Comparison of ENCODE assay signal across 9 mouse cellular contexts in genomic region chr2:163839519-163839918, GRCm38 (mm10). TPM values are rescaled to one million over a fixed set of nuclear protein-coding genes. Genes with fewer than 3 reads are reported as not detected.
DNase-seq lines count a peak whose midpoint lies in the region; ATAC-seq and TF ChIP-seq lines count a peak whose summit lies in the region.
"Had no signal": no experiment of that assay in that cellular context is flagged by ENCODE, and none has a peak within 500 bp of the region (broad histone marks: within the 10 kb centered on the region; RNA-seq: fewer than 3 reads in every experiment).

No protein-coding gene starts in this region.

- H3K4me3 ChIP-seq in layer of hippocampus, adult 2 months: no peak overlapping the region
- H3K4me3 ChIP-seq in forebrain, postnatal 0 days (ENCODE audit: low read depth, low read length): no peak overlapping the region
- H3K4me3 ChIP-seq: limb, embryonic 13.5 days had no signal

- H3K9me3 ChIP-seq in forebrain, postnatal 0 days (ENCODE audit: low read length): no peaks in the 10 kb centered on the region
- H3K9me3 ChIP-seq: limb, embryonic 13.5 days had no signal

- H3K9ac ChIP-seq in forebrain, postnatal 0 days: no peak overlapping the region
- H3K9ac ChIP-seq: limb, embryonic 13.5 days had no signal

- DNase-seq in layer of hippocampus, adult 2 months (ENCODE audit: low spot score in 2 of 2): peak; percentile 33 to 43
- DNase-seq in layer of hippocampus, adult 9-10 months (ENCODE audit: low spot score): no peak
- DNase-seq in adrenal gland, postnatal 36 days: peak; percentile 68 to 82
- peak; percentile 52 for DNase-seq in forebrain, postnatal 0 days
- peak; percentile 70 for DNase-seq in lung, postnatal 25 days (ENCODE audit: low spot score)
- DNase-seq in left cerebral cortex, adult 11 months (ENCODE audit: low spot score): no peak
- DNase-seq in gastrocnemius, postnatal 25 days: no peak

- H3K27ac ChIP-seq in layer of hippocampus, adult 2 months: no peak overlapping the region
- no peak overlapping the region for H3K27ac ChIP-seq in forebrain, postnatal 0 days (ENCODE audit: low read depth, low read length)
- H3K27ac ChIP-seq: limb, embryonic 13.5 days had no signal

- H3K4me1 ChIP-seq in forebrain, postnatal 0 days (ENCODE audit: insufficient read depth): no peaks in the 10 kb centered on the region
- H3K4me1 ChIP-seq: limb, embryonic 13.5 days had no signal

- no peaks in the 10 kb centered on the region for H3K36me3 ChIP-seq in forebrain, postnatal 0 days (ENCODE audit: insufficient read depth)
- H3K36me3 ChIP-seq: limb, embryonic 13.5 days had no signal

- H3K4me2 ChIP-seq in forebrain, postnatal 0 days (ENCODE audit: low read depth): no peak overlapping the region
- H3K4me2 ChIP-seq: limb, embryonic 13.5 days had no signal

- peak; percentile 47 for ATAC-seq in forebrain, postnatal 0 days
- ATAC-seq: Patski had no signal

- WGBS in forebrain, postnatal 0 days: 13% methylated on average over 6 of the region's 6 CpGs

- TF ChIP-seq CTCF in layer of hippocampus, adult 2 months (conservative IDR thresholded peaks at IDR 0.05): no peak
- TF ChIP-seq CTCF in forebrain, postnatal 0 days (IDR thresholded peaks at IDR 0.05; ENCODE audit: low read depth): no peak

- no peaks in the 10 kb centered on the region for H3K27me3 ChIP-seq in forebrain, postnatal 0 days (ENCODE audit: insufficient read depth, low read length)
- H3K27me3 ChIP-seq: limb, embryonic 13.5 days had no signal

RNA-seq across cellular contexts. Expression of gene Kcnk15, which starts 13.9 kb away (rescaled TPM):
- not detected for total RNA-seq in layer of hippocampus, adult 2 months (2021)
- total RNA-seq in adrenal gland, postnatal 36 days (2021): not detected
- 0.19 TPM in 1 of 2 replicates, not detected in the other for total RNA-seq in forebrain, postnatal 0 days (2014; rRNA removed)
- polyA plus RNA-seq in forebrain, postnatal 0 days (2015; fragmentation: Nextera tagmentation; extraction: Ambion mirVana): 0.15 TPM in 1 of 2 replicates, not detected in the other
- total RNA-seq in gastrocnemius, postnatal 25 days (2021): not detected
- polyA plus RNA-seq: limb, embryonic 13.5 days; Patski had no signal

RNA-seq across cellular contexts. Expression of gene Ccn5, which starts 18.9 kb away (rescaled TPM):
- not detected for total RNA-seq in layer of hippocampus, adult 2 months (2021)
- total RNA-seq in adrenal gland, postnatal 36 days (2021): under 1 TPM in 1 of 2 experiments, not detected in 1; 0.63 TPM
- not detected in 2 replicates for total RNA-seq in forebrain, postnatal 0 days (2014; rRNA removed)
- polyA plus RNA-seq in forebrain, postnatal 0 days (2015; fragmentation: Nextera tagmentation; extraction: Ambion mirVana): 0.31 and 0.43 TPM in 2 replicates
- total RNA-seq in gastrocnemius, postnatal 25 days (2021): 1 to 10 TPM in 1 of 2 experiments, under 1 TPM in 1; 0.20 to 1.3 TPM

Comparison
In these comparisons a context has a peak if more than half of its experiments do, and no peak if none do; other contexts are left out.
1. DNase-seq: peak in layer of hippocampus, adult 2 months (2 of 2), adrenal gland, postnatal 36 days (2 of 2), forebrain, postnatal 0 days (single experiment) and lung, postnatal 25 days (single experiment); none in layer of hippocampus, adult 9-10 months (single experiment), left cerebral cortex, adult 11 months (single experiment) and gastrocnemius, postnatal 25 days (single experiment).